Mouse (Mus musculus) stomach, postnatal 0 days (tissue): ENCODE measurements at regions not wholly inside any gene's neighbourhood (a gene's known extent, or its start where the extent isn't known, plus 50 kb on each side); places are given as distances from the start of the nearest gene placed in this dataset.

Source experiments
- CTCF ChIP-seq: IDR thresholded peaks from 2 replicates; pipeline ENCODE4 v1.5.1; 2016; ENCODE audit warnings: antibody characterized with exemption, low read depth, mild to moderate bottlenecking, moderate library complexity
- EP300 ChIP-seq: optimal IDR thresholded peaks from 2 replicates; pipeline ENCODE3; 2016; ENCODE audit warnings: antibody characterized with exemption

DNA sequence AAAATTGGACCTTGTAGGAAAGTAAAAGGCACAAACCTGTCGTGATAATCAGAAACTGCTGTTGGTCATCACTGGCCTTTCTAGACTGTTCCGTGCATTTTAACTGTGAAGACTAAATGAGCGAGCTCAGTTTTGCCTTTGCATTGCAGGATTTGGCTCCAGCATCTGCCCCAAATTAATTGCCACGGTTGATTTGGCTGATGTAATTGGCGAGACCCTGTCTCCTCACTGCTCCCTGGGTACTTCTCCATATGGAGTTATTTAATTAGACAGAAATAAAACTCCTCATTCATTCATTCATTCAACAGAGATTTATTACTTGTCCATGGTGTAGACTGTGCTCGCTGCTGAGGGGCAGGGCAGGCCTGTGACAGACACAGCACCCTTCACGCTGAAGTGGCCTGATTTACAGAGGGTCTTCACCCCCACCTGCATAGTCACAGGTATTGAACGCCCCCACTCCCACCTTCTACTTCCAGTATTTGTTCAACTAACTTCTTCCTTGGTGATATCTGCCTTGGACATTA is 186.6 kb downstream of the Sox2 start:
- TF ChIP-seq CTCF (no peak), EP300 (no peak)
